In genomic region chr10:75744017-75744416, GRCm38 (mm10) we compare ENCODE assay signal across 8 mouse cellular contexts. TPM values are rescaled to one million over a fixed set of nuclear protein-coding genes. Genes with fewer than 3 reads are reported as not detected.
A peak's percentile ranks its signal among the peaks of the same experiment; 100 is the strongest.
DNase-seq lines count a peak whose midpoint lies in the region; ATAC-seq lines count a peak whose summit lies in the region.

No protein-coding gene starts in this region.

- H3K4me2 ChIP-seq in hindbrain, embryonic 16.5 days (ENCODE audit: low read length) = no peak overlapping the region

- 49% methylated on average over 3 of the region's 3 CpGs for WGBS in hindbrain, embryonic 16.5 days

- H3K4me3 ChIP-seq in hindbrain, embryonic 16.5 days (ENCODE audit: low read length) = no peak overlapping the region

- no peak overlapping the region for H3K27ac ChIP-seq in hindbrain, embryonic 16.5 days (ENCODE audit: low read depth, low read length)

- no peaks in the 10 kb centered on the region for H3K9me3 ChIP-seq in hindbrain, embryonic 16.5 days (ENCODE audit: control insufficient read depth, low read length)

- ATAC-seq in hindbrain, embryonic 16.5 days = peak; percentile 93

- peaks cover 48% of the 10 kb centered on the region for H3K36me3 ChIP-seq in hindbrain, embryonic 16.5 days (ENCODE audit: control insufficient read depth, insufficient read depth, low read length)

- peak; percentile 74 for DNase-seq in T-cell, adult 2 months (ENCODE audit: low spot score)
- DNase-seq in cerebellum, postnatal 10 days = peak; percentile 90 to 94
- DNase-seq in frontal cortex, postnatal 10 days (ENCODE audit: low spot score in 2 of 2) = peak; percentile 59 to 79
- peak; percentile 79 for DNase-seq in layer of hippocampus, postnatal 36 days
- DNase-seq in lung, postnatal 36 days = peak; percentile 92
- peak; percentile 67 for DNase-seq in retina, postnatal 7 days (ENCODE audit: low read depth, low spot score)
- peak; percentile 90 for DNase-seq in thymus, postnatal 4 days

- no peaks in the 10 kb centered on the region for H3K27me3 ChIP-seq in hindbrain, embryonic 16.5 days (replicated peaks; ENCODE audit: control insufficient read depth, insufficient read depth, low read length)

- no peak overlapping the region for H3K9ac ChIP-seq in hindbrain, embryonic 16.5 days (ENCODE audit: low read depth, low read length)

- H3K4me1 ChIP-seq in hindbrain, embryonic 16.5 days (ENCODE audit: control insufficient read depth, insufficient read depth, low read depth, low read length) = no peaks in the 10 kb centered on the region; the same call in 1 of the 2 replicates

RNA-seq across cellular contexts. Expression of gene Cabin1, which starts 20.1 kb away (rescaled TPM):
- 30.9 and 35.5 TPM in 2 replicates for polyA plus RNA-seq in hindbrain, embryonic 16.5 days (2015; fragmentation: Nextera tagmentation; extraction: Ambion mirVana)
- 10 to 100 TPM; 58.5 to 73.4 TPM for total RNA-seq in layer of hippocampus, postnatal 36 days (2021)

RNA-seq across cellular contexts. Expression of gene Ddt, which starts 29.2 kb away (rescaled TPM):
- polyA plus RNA-seq in hindbrain, embryonic 16.5 days (2015; fragmentation: Nextera tagmentation; extraction: Ambion mirVana) = 73.5 and 89.1 TPM in 2 replicates
- 10 to 100 TPM; 44.0 to 48.5 TPM for total RNA-seq in layer of hippocampus, postnatal 36 days (2021)

RNA-seq across cellular contexts. Expression of gene Gm20441, which starts 36.7 kb away (rescaled TPM):
- 0.50 TPM in 1 of 2 replicates, not detected in the other for polyA plus RNA-seq in hindbrain, embryonic 16.5 days (2015; fragmentation: Nextera tagmentation; extraction: Ambion mirVana)
- not detected for total RNA-seq in layer of hippocampus, postnatal 36 days (2021)

RNA-seq across cellular contexts. Expression of gene Gstt3, which starts 37.2 kb away (rescaled TPM):
- polyA plus RNA-seq in hindbrain, embryonic 16.5 days (2015; fragmentation: Nextera tagmentation; extraction: Ambion mirVana) = 1.4 and 1.5 TPM in 2 replicates
- total RNA-seq in layer of hippocampus, postnatal 36 days (2021) = 1 to 10 TPM; 1.4 to 3.2 TPM

RNA-seq across cellular contexts. Expression of gene Gstt1, which starts 54.4 kb away (rescaled TPM):
- polyA plus RNA-seq in hindbrain, embryonic 16.5 days (2015; fragmentation: Nextera tagmentation; extraction: Ambion mirVana) = 18.8 and 21.9 TPM in 2 replicates
- total RNA-seq in layer of hippocampus, postnatal 36 days (2021) = 1 to 10 TPM; 4.6 to 6.1 TPM
